Mouse (Mus musculus) erythroblast, embryonic 14.5 days (primary cell): ENCODE measurements around the gene Tnc. TPM values are rescaled to one million over a fixed set of nuclear protein-coding genes. Genes with fewer than 3 reads are reported as not detected.
"Not testable (repeated sequence)": the region's sequence is repeated elsewhere in the genome, so short reads cannot be mapped to it uniquely, and the experiment has no call there.

Experiments used
- H3K27me3 ChIP-seq: 2 replicates; pipeline ENCODE4 v1.6.1; 2012; ENCODE audit warnings: inconsistent platforms; ENCODE audit not compliant: control insufficient read depth
- H3K36me3 ChIP-seq: 2 replicates; pipeline ENCODE4 v1.6.1; 2012; ENCODE audit warnings: mild to moderate bottlenecking, inconsistent platforms; ENCODE audit not compliant: control insufficient read depth
- H3K4me1 ChIP-seq: 2 replicates; pipeline ENCODE4 v1.6.1; 2012; ENCODE audit warnings: inconsistent platforms; ENCODE audit not compliant: control insufficient read depth
- H3K4me3 ChIP-seq: replicated peaks from 2 replicates; pipeline ENCODE3; 2012; ENCODE audit warnings: moderate library complexity, mild to moderate bottlenecking, inconsistent platforms
- H3K9me3 ChIP-seq: 2 replicates; pipeline ENCODE4 v1.6.1; 2012; ENCODE audit warnings: low read length, inconsistent platforms, mixed read lengths; ENCODE audit not compliant: control insufficient read depth
- GATA1 ChIP-seq: IDR thresholded peaks from 2 replicates; pipeline ENCODE4 v1.6.1; 2012; ENCODE audit warnings: low read length, inconsistent platforms, mixed read lengths
- TAL1 ChIP-seq: IDR thresholded peaks from 3 replicates; pipeline ENCODE4 v1.6.1; 2012; ENCODE audit warnings: low read length, inconsistent platforms, mixed read lengths
- polyA plus RNA-seq: library from polyadenylated mRNA; stranded (reverse); fragments of >175 nt; gene quantifications from 2 replicates; pipeline ENCODE4 v1.2.3, GENCODE M21; 2012

Tnc gene
- polyA plus RNA-seq, 1 experiment: not detected

DNA sequence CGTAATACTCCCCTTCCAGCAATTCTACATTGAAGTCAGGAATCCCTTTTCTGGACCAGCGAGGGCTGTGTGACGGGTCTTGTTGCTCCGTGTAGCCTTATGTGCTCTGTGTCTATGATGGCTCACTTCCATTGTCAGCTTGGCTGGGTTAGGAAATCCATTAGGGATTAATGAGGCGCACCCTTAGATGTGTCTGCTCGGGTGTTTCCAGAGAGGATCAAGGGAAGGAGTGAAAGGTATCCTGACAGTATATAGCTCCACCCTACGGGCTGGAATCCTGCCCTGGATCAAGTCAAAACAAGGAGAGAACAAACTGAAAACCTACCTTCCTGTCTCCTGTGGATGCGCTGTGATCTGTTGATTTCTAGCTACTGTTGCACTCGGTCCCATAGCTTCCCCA, 96.8 kb downstream of the Tnc start:
- H3K27me3 ChIP-seq: no peaks in the 10 kb centered on the region

DNA sequence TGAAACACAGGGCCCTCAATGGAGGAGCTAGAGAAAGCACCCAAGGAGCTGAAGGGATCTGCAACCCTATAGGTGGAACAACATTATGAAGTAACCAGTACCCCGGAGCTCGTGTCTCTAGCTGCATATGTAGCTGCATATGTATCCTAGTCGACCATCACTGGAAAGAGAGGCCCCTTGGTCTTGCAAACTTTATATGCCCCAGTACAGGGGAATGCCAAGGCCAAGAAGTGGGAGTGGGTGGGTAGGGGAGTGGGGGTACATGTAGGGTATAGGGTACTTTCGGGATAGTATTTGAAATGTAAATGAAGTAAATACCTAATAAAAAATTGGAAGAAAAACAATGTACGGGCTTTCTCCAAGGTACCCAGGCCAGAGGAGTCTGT, 98.1 kb downstream of the Tnc start:
- not testable (repeated sequence) for H3K4me3 ChIP-seq, H3K27me3 ChIP-seq, H3K9me3 ChIP-seq, H3K4me1 ChIP-seq, H3K36me3 ChIP-seq

More for the DNA sequence above, 96.8 kb downstream of the Tnc start:
- Histone ChIP-seq H3K4me1 (no peaks in the 10 kb centered on the region), H3K4me3 (no peak overlapping the region), H3K36me3 (no peaks in the 10 kb centered on the region), H3K9me3 (no peaks in the 10 kb centered on the region; the same call in 1 of the 2 replicates)
- no peak for TF ChIP-seq TAL1
- no peak for TF ChIP-seq GATA1

DNA sequence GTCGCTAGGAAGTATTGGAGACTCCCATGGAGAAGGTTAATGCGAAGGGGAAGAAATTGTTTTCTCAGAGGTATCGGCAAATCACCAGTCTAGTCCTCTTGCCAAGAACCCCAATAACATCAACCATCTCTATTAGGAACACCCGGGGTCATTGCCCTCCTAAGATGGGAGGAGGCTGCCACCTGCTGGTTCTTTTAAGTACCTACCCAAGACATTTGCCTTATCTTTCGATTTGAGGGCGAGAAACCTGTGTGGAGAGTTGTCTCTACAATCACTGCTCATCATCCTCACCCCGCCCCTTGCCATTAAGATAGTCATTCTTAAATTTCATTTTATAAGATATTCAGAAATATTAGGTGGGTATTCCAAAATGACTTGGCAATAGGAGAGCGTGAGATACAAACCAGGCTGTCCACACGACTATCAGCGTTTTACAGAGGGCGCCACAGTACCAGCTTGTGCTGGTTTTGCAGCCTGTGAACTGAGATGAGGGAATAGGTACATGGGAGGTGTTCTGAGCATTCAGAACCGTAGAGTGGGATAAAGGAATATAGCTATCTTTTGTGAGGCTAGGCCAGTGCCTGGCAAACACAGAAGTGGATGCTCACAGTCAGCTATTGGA, 98.6 kb downstream of the Tnc start:
- H3K4me1 ChIP-seq: no peaks in the 10 kb centered on the region
- H3K9me3 ChIP-seq: no peaks in the 10 kb centered on the region
- no peaks in the 10 kb centered on the region for H3K27me3 ChIP-seq
- H3K36me3 ChIP-seq: no peaks in the 10 kb centered on the region
- TF ChIP-seq GATA1 (no peak), TAL1 (no peak)
- no peak overlapping the region for H3K4me3 ChIP-seq

DNA sequence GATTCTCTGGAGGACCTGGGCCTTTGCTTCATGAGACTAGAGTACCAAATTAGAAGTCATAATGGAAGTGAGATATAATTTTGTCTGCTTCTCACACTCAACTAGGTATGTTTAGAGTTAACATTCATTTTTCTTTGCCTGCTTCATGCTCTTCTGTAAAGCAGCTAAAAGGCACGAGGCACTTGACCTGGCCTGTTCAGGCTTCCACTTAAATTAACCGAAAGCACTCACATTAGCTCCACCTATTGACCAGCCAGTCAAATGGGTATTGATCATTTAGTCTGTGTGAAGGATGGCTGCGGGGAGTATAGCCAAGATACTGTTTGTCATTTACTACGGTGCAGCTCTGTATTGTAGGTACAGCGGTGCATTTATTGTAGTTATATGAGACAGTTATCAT, 103.0 kb downstream of the Tnc start:
- TF ChIP-seq TAL1 (no peak), GATA1 (no peak)
- H3K4me3 ChIP-seq: no peak overlapping the region
- no peaks in the 10 kb centered on the region for H3K36me3 ChIP-seq
- H3K27me3 ChIP-seq: no peaks in the 10 kb centered on the region
- H3K9me3 ChIP-seq: no peaks in the 10 kb centered on the region
- H3K4me1 ChIP-seq: no peaks in the 10 kb centered on the region

DNA sequence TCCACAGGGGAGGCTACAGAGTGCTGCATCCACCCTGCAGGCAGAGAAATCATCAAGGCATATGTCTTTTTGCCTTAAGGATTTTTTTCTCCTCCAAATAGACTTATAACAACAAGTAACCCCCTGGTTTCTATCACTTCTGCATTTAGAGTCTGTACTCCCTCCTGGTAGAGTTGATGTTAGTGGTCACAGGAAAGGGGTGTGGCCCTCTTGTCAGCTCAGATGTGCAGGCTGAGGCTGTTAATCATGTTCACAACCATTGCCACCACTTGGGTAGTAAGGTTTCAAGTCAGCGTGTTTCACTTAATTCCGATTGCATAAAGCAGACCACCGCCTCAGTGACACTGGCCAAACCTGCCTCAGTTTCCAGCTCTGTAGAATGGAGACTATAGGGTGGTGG, 103.9 kb downstream of the Tnc start:
- Histone ChIP-seq H3K4me1 (no peaks in the 10 kb centered on the region), H3K27me3 (no peaks in the 10 kb centered on the region), H3K36me3 (no peaks in the 10 kb centered on the region), H3K4me3 (no peak overlapping the region), H3K9me3 (no peaks in the 10 kb centered on the region)
- TF ChIP-seq GATA1 (no peak), TAL1 (no peak)

DNA sequence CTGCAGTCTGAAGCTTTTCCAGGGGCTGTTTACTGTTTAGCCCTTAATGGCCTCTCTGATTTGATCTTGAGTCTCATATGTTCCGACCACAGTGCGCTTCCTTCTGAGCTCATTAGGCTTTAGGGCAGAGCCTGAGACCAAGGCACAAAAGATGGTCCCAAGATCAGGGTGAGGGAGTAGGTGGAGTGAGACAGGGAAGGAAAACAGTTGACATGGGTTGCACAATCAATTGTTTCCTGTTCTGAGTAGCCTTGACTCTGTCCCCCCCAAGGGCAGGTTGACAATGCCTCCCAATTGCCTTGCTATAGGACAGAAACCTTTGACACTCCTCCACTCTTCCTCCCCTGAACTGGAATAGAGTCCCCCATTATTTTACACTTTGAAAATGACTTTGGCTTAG, 105.4 kb downstream of the Tnc start:
- Histone ChIP-seq H3K4me1 (no peaks in the 10 kb centered on the region), H3K36me3 (no peaks in the 10 kb centered on the region), H3K27me3 (no peaks in the 10 kb centered on the region), H3K9me3 (no peaks in the 10 kb centered on the region), H3K4me3 (no peak overlapping the region)
- no peak for TF ChIP-seq GATA1

DNA sequence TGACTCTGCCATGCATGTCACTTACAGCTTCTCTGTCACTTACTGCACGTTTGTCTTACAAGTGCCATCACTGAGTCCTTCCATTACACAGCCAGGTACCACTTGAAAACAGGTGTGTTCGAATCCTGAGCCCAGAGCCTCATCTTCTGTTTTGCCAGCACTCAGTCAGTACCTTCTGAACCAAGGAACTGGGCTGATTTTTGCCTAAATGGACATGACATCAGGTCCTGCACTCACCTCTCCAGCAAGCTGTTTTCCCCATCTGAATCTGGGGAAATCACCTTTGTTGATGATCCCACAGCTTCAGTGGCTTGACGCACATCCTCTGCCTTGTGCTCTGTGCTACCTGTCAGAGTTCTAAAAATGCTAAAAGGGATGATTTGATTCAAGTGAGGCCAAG, 107.4 kb downstream of the Tnc start:
- Histone ChIP-seq H3K4me1 (no peaks in the 10 kb centered on the region), H3K4me3 (no peak overlapping the region), H3K36me3 (no peaks in the 10 kb centered on the region), H3K27me3 (no peaks in the 10 kb centered on the region), H3K9me3 (no peaks in the 10 kb centered on the region)
- TF ChIP-seq TAL1: no peak
- TF ChIP-seq GATA1: no peak

DNA sequence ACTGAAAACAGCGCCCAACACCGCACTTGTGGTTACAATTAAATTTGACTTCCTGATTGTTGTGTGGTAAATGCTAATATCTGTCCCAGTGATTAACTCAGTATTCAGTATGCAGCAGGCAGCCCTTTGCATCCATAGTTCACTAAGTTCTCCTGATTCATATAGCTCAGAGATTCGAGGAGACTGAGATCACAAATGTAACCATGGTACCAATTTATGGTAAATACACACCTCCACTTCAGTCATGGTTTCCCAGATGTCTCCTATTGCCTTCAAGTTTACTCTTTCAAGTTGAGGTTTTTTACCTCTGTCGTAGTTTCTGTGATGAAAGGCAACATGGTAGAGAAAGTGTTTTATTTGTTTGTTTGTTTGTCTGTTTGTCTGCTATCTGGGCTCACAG, 110.9 kb downstream of the Tnc start:
- Histone ChIP-seq H3K9me3 (no peaks in the 10 kb centered on the region), H3K4me1 (no peaks in the 10 kb centered on the region), H3K36me3 (no peaks in the 10 kb centered on the region), H3K27me3 (no peaks in the 10 kb centered on the region), H3K4me3 (no peak overlapping the region)
- no peak for TF ChIP-seq GATA1
- TF ChIP-seq TAL1: no peak

DNA sequence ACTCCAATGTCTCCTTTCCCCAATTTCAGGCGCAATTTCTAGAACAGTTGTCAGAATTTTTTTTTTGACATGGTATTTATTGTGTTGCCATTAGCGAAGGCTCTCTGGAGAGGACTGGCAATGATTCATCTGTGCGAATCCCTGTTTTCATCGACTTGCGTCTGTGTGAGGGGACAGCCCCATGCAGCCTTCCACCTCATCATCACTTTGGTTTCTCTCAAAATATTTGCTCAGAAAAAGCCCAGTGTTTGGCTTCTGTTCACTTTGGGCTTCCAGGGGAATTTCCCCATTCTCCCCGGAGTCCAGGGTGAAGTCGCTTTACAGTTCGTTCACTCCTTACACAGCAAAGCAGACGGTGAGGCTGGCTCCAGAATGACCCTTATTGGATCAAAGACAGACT, 111.5 kb downstream of the Tnc start:
- no peaks in the 10 kb centered on the region for H3K36me3 ChIP-seq
- no peaks in the 10 kb centered on the region for H3K27me3 ChIP-seq
- H3K4me3 ChIP-seq: no peak overlapping the region
- no peaks in the 10 kb centered on the region for H3K9me3 ChIP-seq
- TF ChIP-seq GATA1 (no peak), TAL1 (no peak)
- H3K4me1 ChIP-seq: no peaks in the 10 kb centered on the region

DNA sequence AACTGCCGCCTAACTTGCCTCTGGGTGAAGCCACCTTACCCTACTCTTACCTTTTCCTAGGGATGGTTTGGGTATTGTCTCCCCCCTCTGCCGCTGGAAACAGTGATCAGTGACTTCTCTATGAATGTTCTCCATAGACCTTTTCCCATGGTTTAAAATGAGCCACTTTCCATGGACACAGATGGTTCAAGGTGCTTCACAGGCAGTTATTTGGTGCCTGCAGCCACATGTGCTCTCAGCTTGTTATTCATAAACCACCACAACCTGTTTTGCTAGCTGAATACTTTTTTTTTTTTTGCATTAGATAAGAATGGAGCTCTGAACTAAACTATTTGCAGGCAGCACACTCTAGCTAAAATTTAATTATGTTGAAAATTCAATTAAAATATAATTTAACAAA, 116.0 kb downstream of the Tnc start:
- no peak for TF ChIP-seq TAL1
- no peak for TF ChIP-seq GATA1
- Histone ChIP-seq H3K9me3 (no peaks in the 10 kb centered on the region), H3K27me3 (no peaks in the 10 kb centered on the region), H3K36me3 (no peaks in the 10 kb centered on the region), H3K4me3 (no peak overlapping the region), H3K4me1 (no peaks in the 10 kb centered on the region)
